Mouse (Mus musculus) thymus, adult 2 months (tissue): ENCODE results near the gene Abcg1. TPM values are rescaled to one million over a fixed set of nuclear protein-coding genes. Genes with fewer than 3 reads are reported as not detected.
A peak's percentile ranks its signal among the peaks of the same experiment; 100 is the strongest.

Experiments
- DNase-seq: peaks from one replicate; pipeline ENCODE4 v3.0.0; 2021
- H3K27ac ChIP-seq: fragments of 200-500 bp; 2 replicates; pipeline ENCODE4 v1.5.1; 2012; ENCODE audit warnings: low read length, control low read depth; ENCODE audit not compliant: control insufficient read depth, insufficient read depth
- H3K27me3 ChIP-seq: fragments of 200-500 bp; 2 replicates; pipeline ENCODE4 v1.6.1; 2012; ENCODE audit warnings: mild to moderate bottlenecking, low read length, moderate library complexity, mixed read lengths; ENCODE audit not compliant: control insufficient read depth, insufficient read depth
- H3K36me3 ChIP-seq: fragments of 200-500 bp; 2 replicates; pipeline ENCODE4 v1.6.1; 2012; ENCODE audit warnings: mild to moderate bottlenecking, low read length, moderate library complexity; ENCODE audit not compliant: control insufficient read depth, insufficient read depth
- H3K4me1 ChIP-seq: fragments of 200-500 bp; replicated peaks from 2 replicates; pipeline ENCODE4 v1.6.1; 2012; ENCODE audit warnings: low read length; ENCODE audit not compliant: control insufficient read depth, insufficient read depth
- H3K4me3 ChIP-seq: fragments of 200-500 bp; 2 replicates; pipeline ENCODE4 v1.5.1; 2012; ENCODE audit warnings: mild to moderate bottlenecking, low read length, control low read depth, moderate library complexity; ENCODE audit not compliant: control insufficient read depth, insufficient read depth
- CTCF ChIP-seq: fragments of 200-500 bp; IDR thresholded peaks from 2 replicates; pipeline ENCODE4 v1.5.1; 2012; ENCODE audit warnings: mild to moderate bottlenecking, control low read depth, low read length, moderate library complexity, borderline replicate concordance; ENCODE audit not compliant: control insufficient read depth, poor library complexity, insufficient read depth; ENCODE audit errors: extremely low read depth
- POLR2A ChIP-seq: fragments of 200-500 bp; IDR thresholded peaks from 2 replicates; pipeline ENCODE4 v1.6.1; 2012; ENCODE audit warnings: mild to moderate bottlenecking, low read length, control low read depth, moderate library complexity; ENCODE audit not compliant: control insufficient read depth, poor library complexity, insufficient read depth; ENCODE audit errors: extremely low read depth
- WGBS: fragments of 180-500 bp; shearing (Covaris S2); methylation state at CpG from one replicate; pipeline ENCODE4 v1.1.7; 2018; 5-methylcytosine and 5-hydroxymethylcytosine counted together
- polyA plus RNA-seq: library from polyadenylated mRNA; depleted of rRNA; stranded (reverse); fragments of >200 nt; gene quantifications from 2 replicates; pipeline ENCODE4 v1.2.3, GENCODE M21; 2012

Abcg1 gene
- polyA plus RNA-seq, 1 experiment = 103 TPM

DNA sequence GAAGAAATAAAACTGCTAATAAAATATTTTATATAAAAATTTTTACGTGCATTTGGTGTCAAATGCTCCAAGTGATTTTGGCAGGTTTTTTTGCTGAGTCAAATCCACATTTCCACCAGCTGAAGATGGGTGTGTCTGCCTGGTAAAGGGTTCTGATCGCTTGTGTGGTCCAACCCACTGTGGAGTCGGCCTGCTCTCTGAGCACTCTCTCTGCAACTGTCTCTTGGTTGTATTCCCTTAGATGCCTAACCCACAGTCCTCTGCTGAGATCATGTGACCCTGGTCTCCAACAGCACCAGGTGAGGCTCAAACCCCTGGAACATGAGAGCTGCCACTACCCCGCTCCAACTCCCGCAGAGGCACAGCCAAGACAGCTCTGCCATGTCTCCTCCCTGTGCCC is 60.5 kb downstream of the Abcg1 start:
- Histone ChIP-seq H3K27ac (no peak overlapping the region), H3K36me3 (peaks cover 54% of the 10 kb centered on the region), H3K4me3 (no peak overlapping the region), H3K4me1 (no peaks in the 10 kb centered on the region), H3K27me3 (no peaks in the 10 kb centered on the region)
- no peak for TF ChIP-seq CTCF
- 93% methylated on average over 5 of the region's 5 CpGs for WGBS
- DNase-seq = no peak

DNA sequence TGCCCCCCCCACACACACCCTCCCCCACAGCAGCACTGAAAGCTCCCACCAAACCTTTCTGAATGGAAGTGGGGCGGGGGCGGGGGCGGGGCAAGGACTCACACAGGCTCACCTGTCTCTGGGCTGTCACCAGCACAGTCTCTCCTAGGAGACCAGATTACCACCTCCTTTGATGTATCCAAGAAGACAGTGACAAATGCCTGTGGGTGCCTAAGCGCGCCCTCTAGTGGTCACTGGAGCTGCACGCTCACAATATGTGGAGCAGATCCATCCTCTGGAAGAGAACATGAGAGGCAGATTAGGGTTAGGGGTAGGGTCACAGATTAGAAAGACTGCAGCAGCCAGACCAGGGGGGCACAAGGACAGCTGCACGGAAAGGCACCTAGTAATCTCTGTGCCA is 62.0 kb downstream of the Abcg1 start:
- Histone ChIP-seq H3K4me3 (no peak overlapping the region), H3K36me3 (peaks cover 39% of the 10 kb centered on the region), H3K4me1 (no peaks in the 10 kb centered on the region), H3K27me3 (no peaks in the 10 kb centered on the region), H3K27ac (no peak overlapping the region)
- 9% methylated on average over 7 of the region's 7 CpGs for WGBS
- peak; percentile 82 for DNase-seq
- TF ChIP-seq POLR2A (no peak), CTCF (peak; percentile 84; the same call in 1 of the 2 replicates)

DNA sequence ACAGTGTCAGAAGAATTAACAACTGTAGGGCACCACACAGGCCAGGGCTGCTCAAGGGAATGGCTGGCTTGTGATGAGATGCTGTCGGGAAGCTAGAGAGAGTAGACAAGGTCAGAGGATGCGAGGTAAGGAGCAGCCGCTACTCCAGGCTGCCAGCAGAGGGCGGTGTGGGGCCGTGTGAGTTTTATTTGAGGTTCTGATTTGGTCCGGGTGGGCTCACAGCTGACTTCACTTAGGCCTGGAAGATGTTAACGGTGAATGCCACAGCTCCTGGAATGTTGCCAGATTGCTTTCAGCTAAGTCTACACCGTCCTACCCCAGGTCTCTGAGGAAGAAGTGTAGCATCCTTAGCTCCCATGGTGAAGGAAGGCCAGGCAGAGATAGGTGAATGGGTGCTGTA is 64.5 kb downstream of the Abcg1 start:
- H3K4me3 ChIP-seq = no peak overlapping the region
- TF ChIP-seq CTCF (peak; percentile 96), POLR2A (no peak)
- H3K27me3 ChIP-seq = no peaks in the 10 kb centered on the region
- peaks cover 14% of the 10 kb centered on the region for H3K36me3 ChIP-seq
- WGBS = 6% methylated on average over 8 of the region's 8 CpGs
- H3K4me1 ChIP-seq = no peaks in the 10 kb centered on the region
- peak; percentile 67 for DNase-seq
- no peak overlapping the region for H3K27ac ChIP-seq

DNA sequence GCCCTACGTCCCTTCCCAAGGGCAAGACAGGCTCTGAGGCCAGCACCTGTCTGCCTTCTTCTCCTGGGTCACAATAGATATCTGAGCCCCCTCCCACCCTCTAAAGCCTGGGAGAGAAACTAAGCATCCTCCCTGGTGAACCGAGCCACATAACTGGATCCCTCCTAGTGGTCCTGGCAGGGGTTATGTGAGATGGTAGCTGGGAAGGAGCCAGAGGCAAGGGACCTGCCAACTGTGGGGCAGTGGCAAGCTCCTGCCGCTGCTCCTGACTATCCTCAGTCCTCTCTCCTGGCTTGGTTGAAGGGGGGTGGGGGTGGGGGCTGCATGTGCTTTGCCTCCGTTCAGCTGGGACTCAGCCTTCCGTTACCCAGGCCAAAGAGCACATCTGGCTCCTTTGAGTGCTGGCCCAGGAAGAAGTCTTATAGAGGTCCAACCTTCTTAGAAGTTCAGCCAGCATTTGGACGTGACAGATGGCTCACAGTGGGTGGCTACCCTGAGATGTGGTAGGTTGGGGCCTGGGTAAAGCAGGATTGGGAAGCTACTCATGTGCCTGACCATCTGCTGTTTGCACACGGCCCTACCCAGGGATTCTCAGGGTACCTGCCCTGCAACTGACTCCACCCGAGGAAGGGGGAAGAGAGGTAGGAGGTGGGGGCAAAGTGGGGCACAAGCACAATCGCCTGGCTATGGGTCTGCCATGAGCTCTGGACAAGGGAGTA is 68.2 kb downstream of the Abcg1 start:
- Histone ChIP-seq H3K4me3 (no peak overlapping the region), H3K4me1 (no peaks in the 10 kb centered on the region), H3K27me3 (no peaks in the 10 kb centered on the region), H3K36me3 (no peaks in the 10 kb centered on the region), H3K27ac (no peak overlapping the region)
- TF ChIP-seq CTCF (no peak), POLR2A (no peak)
- 81% methylated on average over 9 of the region's 9 CpGs for WGBS
- no peak for DNase-seq

DNA sequence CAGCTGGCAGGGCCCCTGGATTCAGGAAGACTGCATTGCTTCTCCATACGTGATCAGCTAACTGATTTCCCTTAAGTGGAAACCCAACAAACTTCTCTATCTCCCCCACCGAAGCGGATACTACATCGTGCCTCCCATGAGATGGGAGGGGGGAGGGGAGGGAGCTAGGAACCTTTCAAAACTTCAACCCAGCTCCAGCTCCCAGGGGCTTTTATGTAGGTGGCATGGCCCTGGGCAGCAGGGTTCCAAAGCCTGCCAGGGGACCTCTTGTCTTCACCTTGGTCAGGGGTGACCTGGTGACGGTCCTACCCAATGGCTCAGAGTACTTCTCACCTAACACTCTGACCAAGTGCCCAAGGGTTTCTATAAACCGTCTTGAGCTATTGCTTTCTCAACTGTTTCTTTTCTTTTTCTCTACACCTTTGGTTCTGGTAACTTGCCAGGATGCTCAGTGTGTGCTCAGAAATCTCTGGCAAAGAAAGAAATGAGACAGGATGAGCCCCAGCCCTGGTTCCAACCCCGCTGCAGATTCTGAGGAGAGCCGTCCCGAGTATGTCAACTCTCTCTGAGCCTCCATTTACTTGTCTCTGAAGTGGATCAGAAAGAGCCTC is 71.3 kb downstream of the Abcg1 start:
- TF ChIP-seq CTCF (no peak), POLR2A (no peak)
- Histone ChIP-seq H3K27ac (no peak overlapping the region), H3K4me3 (no peak overlapping the region), H3K36me3 (no peaks in the 10 kb centered on the region), H3K4me1 (no peaks in the 10 kb centered on the region), H3K27me3 (no peaks in the 10 kb centered on the region)
- no peak for DNase-seq
- WGBS = 91% methylated on average over 9 of the region's 9 CpGs

DNA sequence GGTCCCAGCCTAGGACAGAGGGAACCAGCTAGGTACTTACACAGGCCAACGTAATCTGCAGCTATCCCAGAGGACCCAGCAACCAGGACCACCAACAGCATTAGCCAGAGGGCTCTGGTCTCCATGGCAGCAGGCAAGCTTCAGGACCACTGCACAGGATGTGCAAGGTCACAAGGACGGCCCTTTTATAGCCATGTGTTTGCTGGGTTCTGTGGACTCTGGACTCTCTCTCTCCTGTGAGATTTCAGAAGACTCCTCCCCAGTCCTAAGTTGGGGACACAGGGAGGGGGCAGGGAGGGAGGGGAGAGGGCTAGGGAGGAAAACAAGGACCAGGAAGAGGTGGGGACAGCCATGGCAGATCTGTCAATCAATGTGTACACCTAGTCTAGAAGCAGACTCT is 72.0 kb downstream of the Abcg1 start, which contains the start of gene Tff3:
TSS of gene Tff3 (minus strand) at position 195 of the 400 bp plus-strand sequence.
- Histone ChIP-seq H3K27me3 (no peaks in the 10 kb centered on the region), H3K36me3 (no peaks in the 10 kb centered on the region), H3K4me1 (no peaks in the 10 kb centered on the region), H3K27ac (no peak within 1 kb of the TSS), H3K4me3 (no peak within 1 kb of the TSS)
- TF ChIP-seq POLR2A = no peak
- TF ChIP-seq CTCF = no peak
- DNase-seq = no peak
- 68% methylated on average over 2 of the region's 2 CpGs for WGBS

DNA sequence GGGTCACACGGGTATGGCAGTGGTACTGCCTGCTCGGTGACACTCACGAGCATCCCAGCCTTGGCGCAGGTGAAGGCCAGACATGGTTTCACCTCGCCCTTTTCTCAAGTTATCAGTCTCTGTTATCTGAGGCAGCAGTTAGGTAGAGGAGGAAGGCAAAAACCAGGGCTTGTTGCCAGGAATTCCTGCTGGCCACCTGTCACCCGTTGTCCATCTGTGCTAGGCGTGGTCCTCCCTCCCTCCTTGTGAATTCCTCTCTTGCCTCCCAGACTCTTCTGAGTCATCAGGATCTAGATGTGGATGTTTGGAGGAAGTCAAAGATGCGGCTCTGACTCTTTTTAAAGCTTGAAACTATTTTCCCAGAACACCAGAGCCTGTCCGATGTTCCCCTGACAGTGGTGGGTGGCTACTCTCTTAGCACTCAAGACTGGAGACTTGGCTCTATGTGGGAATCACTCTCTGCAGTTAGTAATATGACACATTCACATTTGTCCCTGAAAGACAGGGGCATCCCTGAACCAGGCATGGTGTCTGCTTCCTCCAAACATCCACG is 73.9 kb downstream of the Abcg1 start:
- Histone ChIP-seq H3K4me3 (no peak overlapping the region), H3K27ac (no peak overlapping the region), H3K27me3 (no peaks in the 10 kb centered on the region), H3K4me1 (peaks cover 5% of the 10 kb centered on the region), H3K36me3 (no peaks in the 10 kb centered on the region)
- TF ChIP-seq CTCF (no peak), POLR2A (no peak)
- DNase-seq = no peak
- 94% methylated on average over 10 of the region's 10 CpGs for WGBS
